Mouse (Mus musculus) embryonic fibroblast, embryonic 13.5 days (primary cell): ENCODE measurements around the gene Cryba4.

Experiments
- CTCF ChIP-seq: IDR thresholded peaks from 2 replicates; pipeline ENCODE4 v1.5.1; 2011; ENCODE audit warnings: mild to moderate bottlenecking, control low read depth, low read length, moderate library complexity, borderline replicate concordance; ENCODE audit not compliant: insufficient read depth
- POLR2A ChIP-seq: IDR thresholded peaks from 2 replicates; pipeline ENCODE4 v1.6.1; 2011; ENCODE audit warnings: low read depth, mild to moderate bottlenecking, control low read depth, low read length, moderate library complexity

- no peak for TF ChIP-seq POLR2A
- no peak for TF ChIP-seq CTCF
Measured at GRCm38 (mm10) chr5:112216335-112216734, 36.0 kb downstream of the Cryba4 start.
